Mouse (Mus musculus): ENCODE data around the gene Gm10283. TPM values are rescaled to one million over a fixed set of nuclear protein-coding genes. Genes with fewer than 3 reads are reported as not detected.

Gm10283 gene
- polyA plus RNA-seq (2015; fragmentation: Illumina TruSeq; extraction: RNeasy Lipid Tissue Mini Kit (QIAGEN cat#74804); ENCODE audit: insufficient read depth, low read depth, low replicate concordance) = not detected

DNA sequence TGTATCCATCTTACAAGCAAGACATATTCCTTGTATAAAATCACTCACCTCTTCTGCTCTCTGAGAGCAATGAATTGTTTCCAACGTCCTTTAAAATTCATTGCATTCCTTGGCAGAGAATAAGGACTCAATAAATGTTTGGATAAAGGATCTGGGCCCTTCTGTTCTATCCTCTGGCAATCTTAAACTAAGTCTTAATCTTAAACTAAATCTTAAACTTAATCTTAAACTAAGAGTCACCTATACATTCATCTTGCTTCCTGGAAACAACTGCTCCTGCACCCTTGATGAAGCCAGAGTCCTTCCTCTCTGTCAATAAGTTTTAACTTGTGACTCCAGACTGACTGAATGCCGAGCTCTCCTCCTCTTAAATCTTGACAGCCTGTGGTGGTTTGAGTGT lies at the start of gene Gm10283:
Gm10283 (minus strand) TSS at position 101 of the 400 bp plus-strand sequence.

DNA sequence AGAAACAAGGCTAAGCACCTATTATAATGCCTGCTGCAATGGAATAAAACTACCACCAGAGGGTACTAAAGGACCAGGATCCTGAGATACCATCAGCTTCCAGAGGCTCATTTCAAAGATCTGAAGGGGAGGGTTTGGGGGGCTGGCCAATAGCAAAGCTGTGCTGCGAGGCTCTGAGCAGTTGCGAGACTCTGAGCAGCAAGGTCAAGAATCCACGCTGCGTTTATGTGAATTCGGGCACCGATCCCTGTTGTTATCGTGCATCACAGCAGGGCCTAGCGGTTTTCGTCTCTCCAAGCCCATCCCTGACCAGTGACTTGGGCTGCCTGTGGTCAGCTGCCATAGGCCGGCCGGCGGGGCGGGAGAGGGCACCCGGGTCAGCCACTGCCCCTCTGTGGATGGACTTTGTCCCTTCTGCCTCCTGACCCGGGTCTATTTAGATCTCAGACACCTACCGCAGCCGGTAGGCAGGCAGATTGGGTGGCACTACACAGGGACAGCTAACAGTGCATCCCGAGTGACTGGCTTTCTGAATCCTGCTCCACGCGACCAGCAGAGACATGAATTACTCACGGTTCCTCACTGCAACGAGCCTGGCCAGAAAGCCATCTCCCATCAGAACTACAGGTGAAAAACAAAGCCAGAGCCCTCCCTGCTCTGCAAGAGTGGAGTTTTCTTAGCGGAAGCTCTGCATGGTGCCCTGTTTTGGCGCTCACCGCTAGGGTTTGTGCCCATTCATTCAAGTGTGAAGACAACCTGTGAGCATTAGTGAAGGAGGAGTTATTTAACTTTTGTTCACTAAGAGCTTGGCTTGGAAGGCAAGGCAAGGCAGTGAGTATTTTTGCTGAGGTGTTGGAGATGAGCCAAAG lies 2.9 kb upstream of the Gm10283 start, which contains the start of gene Aadat:
Aadat (plus strand) TSS at position 280 of the 869 bp plus-strand sequence.

Other genes starting within 250 kb of the Gm10283 start
- gene Aadat, start 2.7 kb upstream of the Gm10283 start, polyA plus RNA-seq (2015; fragmentation: Illumina TruSeq; extraction: RNeasy Lipid Tissue Mini Kit (QIAGEN cat#74804); ENCODE audit: insufficient read depth, low read depth, low replicate concordance) = not detected
- 0.81 TPM for gene Mfap3l, start 129.6 kb upstream of the Gm10283 start, polyA plus RNA-seq (2015; fragmentation: Illumina TruSeq; extraction: RNeasy Lipid Tissue Mini Kit (QIAGEN cat#74804); ENCODE audit: insufficient read depth, low read depth, low replicate concordance)